Mouse (Mus musculus): ENCODE measurements around the gene Snrpd3. TPM values are rescaled to one million over a fixed set of nuclear protein-coding genes. Genes with fewer than 3 reads are reported as not detected.
"Not testable (repeated sequence)": the region's sequence is repeated elsewhere in the genome, so short reads cannot be mapped to it uniquely, and the experiment has no call there.

The Snrpd3 gene
- total RNA-seq, 4 experiments from 2014 or later, result 67.3 to 82.9 (median 72.6) TPM

DNA sequence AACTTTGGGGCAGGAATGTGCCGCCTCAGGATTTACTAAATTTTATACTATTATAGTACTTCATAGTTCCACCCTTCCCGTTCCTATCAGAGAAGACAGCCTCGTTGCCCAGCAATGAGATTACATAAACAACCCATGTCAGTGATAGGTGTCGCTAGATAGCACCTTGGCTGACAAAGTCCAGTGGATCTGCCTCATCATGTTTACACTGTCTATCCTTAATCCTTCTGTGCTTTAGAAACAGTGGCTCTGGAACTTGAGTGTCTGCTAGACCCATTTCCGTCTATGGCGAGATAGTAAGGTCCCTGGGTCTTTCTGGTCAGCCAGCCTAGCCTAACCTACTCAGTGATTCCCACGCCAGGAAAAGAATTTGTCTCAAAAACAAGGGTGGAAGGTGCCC, 17.0 kb upstream of the Snrpd3 start:
- DNase-seq (ENCODE audit: low spot score in 2 of 2), result no peak

- no peak for DNase-seq (ENCODE audit: low spot score in 2 of 2)
Measured at GRCm38 (mm10) chr10:75501641-75502040, 15.7 kb upstream of the Snrpd3 start.

DNA sequence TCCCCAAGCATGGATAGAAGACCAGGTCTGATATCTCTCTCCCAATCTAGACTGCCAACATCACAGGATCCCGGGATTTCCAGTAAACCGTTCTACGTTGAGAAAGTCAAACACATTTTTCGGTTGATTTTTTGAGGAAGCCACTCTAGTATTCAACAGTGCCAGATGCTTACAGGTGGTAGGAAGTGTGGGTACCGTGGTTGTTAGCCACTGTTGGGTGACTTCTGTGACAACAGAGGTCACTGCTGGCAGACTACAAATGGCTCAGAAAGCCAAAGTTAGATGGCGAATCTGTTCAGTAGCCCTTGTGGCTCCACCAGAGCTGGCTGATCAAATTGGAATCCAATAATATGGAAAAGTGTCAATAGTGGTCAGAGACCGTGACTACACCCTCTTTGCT, 13.7 kb upstream of the Snrpd3 start:
- DNase-seq (ENCODE audit: low spot score in 2 of 2), result no peak

- DNase-seq (ENCODE audit: low spot score in 2 of 2), result no peak
Measured at GRCm38 (mm10) chr10:75504234-75505129, 12.9 kb upstream of the Snrpd3 start.

- DNase-seq (ENCODE audit: low spot score in 2 of 2), result no peak
Measured at GRCm38 (mm10) chr10:75505130-75505495, 12.2 kb upstream of the Snrpd3 start.

DNA sequence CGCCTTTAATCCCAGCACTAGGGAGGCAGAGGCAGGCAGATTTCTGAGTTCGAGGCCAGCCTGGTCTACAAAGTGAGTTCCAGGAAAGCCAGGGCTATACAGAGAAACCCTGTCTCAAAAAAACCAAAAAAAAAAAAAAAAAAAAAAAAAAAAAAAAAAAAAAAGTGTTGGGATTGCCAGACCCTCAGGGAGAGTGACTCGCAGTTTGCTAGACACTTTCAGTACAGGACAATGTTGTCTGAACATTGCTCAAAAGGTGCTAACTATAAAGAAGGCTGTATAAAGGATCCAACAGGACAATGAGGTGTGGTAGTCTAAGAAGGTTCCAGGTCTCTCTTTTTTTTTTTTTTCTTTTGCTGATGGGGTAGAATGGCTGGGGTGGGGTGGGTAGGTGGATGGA, 11.4 kb upstream of the Snrpd3 start:
- DNase-seq (ENCODE audit: low spot score in 2 of 2), result not testable (repeated sequence)

GRCm38 (mm10) chr10:75510446-75510845, 6.9 kb upstream of the Snrpd3 start:
- no peak for DNase-seq (ENCODE audit: low spot score in 2 of 2)

GRCm38 (mm10) chr10:75511060-75511459, 6.3 kb upstream of the Snrpd3 start:
- no peak for DNase-seq (ENCODE audit: low spot score in 2 of 2)

- no peak for DNase-seq (ENCODE audit: low spot score in 2 of 2)
Measured at GRCm38 (mm10) chr10:75511897-75512296, 5.5 kb upstream of the Snrpd3 start.

- no peak for DNase-seq (ENCODE audit: low spot score in 2 of 2)
Measured at GRCm38 (mm10) chr10:75512796-75513195, 4.6 kb upstream of the Snrpd3 start.

GRCm38 (mm10) chr10:75513306-75514067, 3.9 kb upstream of the Snrpd3 start:
- no peak for DNase-seq (ENCODE audit: low spot score in 2 of 2)

- no peak for DNase-seq (ENCODE audit: low spot score in 2 of 2)
Measured at GRCm38 (mm10) chr10:75514361-75514760, 3.0 kb upstream of the Snrpd3 start.

- DNase-seq (ENCODE audit: low spot score in 2 of 2), result no peak
Measured at GRCm38 (mm10) chr10:75515216-75516037, 1.9 kb upstream of the Snrpd3 start.

- DNase-seq (ENCODE audit: low spot score in 2 of 2), result no peak
Measured at GRCm38 (mm10) chr10:75516038-75516723, 1.2 kb upstream of the Snrpd3 start.

DNA sequence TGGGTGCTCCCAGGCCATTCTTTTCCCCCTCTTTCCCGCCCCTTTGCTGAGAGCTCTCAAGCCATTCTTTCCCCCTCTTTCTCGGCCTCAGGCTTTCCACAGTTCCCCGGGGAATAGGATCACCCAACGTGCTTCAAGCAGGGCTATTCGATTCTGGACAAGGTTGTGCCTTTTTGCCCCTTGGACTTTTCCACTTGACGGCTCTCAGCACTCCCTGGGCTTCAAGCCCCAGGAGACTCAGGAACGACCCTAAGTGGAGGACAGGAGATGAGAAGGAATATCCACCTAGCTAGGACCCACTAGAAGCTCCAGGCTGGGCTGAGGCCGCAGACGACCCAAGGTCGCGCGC, 653 bp upstream of the Snrpd3 start:
- DNase-seq (ENCODE audit: low spot score in 2 of 2), result no peak

GRCm38 (mm10) chr10:75517758-75518143, 400 bp downstream of the Snrpd3 start, which contains the start of gene Gucd1:
TSS of gene Gucd1 (minus strand) at chr10:75517972.
- DNase-seq (ENCODE audit: low spot score in 2 of 2), result peak; percentile 96 to 97

DNA sequence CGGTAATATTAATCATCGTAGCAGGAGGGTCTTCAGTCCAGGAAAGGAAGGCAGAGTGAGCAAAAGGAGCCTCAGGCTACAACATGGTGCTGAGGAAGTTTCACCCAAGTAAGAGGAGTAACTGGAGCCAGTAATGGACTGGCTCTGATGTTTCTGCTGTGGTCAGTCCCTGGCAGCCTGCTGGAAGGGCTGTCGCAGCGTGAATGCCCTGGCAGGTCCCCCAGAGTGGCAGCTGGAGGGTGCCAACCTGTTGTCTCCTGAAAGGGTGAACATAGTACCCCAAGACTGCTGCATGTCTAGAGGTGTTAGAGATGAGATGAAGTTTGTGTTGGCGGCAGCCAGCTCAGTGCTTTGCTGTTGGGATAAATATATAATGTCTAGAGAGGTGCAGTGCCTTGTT, 3.2 kb downstream of the Snrpd3 start:
- DNase-seq (ENCODE audit: low spot score in 2 of 2), result no peak

GRCm38 (mm10) chr10:75521643-75522042, 4.3 kb downstream of the Snrpd3 start:
- no peak for DNase-seq (ENCODE audit: low spot score in 2 of 2)

DNA sequence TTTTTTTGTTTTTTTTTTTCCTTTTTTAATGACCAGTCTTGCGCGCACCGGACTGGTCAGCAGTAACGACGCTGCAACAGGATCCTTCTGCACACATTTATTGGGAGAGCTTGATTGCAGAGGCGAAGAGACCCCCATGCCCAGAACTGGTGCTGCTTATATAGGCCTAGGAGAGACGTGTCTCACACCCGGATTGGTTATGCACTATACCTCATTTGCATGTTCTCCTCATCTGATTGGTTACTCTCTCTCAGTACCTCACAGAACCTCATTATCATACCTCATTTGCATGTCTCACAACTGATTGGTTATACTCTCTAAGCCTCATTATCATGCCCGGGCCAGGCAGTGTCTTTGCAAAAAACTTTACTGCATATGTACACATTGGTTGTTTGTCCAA, 8.1 kb downstream of the Snrpd3 start:
- DNase-seq (ENCODE audit: low spot score in 2 of 2), result not testable (repeated sequence)

DNA sequence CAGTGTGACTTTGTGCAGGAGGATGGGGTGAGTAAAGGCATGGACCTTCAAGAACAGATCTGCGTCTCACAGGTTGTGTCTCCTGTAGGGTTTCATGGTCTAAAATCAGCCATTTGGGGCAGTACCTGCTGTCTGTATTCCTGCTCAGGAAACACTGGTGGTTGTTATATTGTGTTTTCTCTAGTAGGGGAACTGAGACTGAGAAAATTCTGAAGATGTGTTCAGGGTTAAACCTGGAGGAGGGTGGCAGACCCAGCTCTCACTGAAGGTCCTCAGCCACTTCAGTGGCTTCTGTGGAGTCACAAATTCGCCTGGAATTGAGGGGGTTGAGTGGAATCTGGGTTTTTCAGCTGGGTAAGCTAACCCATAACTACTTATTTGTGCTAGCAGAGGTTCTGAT, 13.0 kb downstream of the Snrpd3 start:
- no peak for DNase-seq (ENCODE audit: low spot score in 2 of 2)

- DNase-seq (ENCODE audit: low spot score in 2 of 2), result no peak
Measured at GRCm38 (mm10) chr10:75531532-75532090, 14.3 kb downstream of the Snrpd3 start.

Data from layer of hippocampus, adult 8-10 months (tissue).